ENCODE assay signal across 31 mouse cellular contexts in the genomic region with DNA sequence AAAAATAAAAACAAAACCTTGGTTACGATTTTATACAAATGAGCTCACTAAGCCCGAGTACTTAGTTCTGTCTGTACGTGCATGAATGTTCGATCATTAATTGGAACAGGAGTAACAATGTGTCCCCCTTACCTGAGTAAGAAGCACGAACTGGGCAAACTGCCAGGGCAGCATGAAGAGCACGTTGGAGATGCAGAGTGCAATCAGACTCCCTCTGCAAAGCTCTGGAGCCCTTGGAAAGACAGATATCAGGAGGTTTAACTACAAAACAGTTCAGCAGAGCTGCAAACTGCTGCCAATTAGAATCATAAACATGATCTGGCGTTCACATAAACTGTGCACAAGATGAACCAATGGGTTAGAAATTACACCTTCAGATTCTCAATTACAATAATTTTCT. TPM values are rescaled to one million over a fixed set of nuclear protein-coding genes. Genes with fewer than 3 reads are reported as not detected.
DNase-seq lines count a peak whose midpoint lies in the region; ATAC-seq and TF ChIP-seq lines count a peak whose summit lies in the region.
"Had no signal": no experiment of that assay in that cellular context is flagged by ENCODE, and none has a peak within 500 bp of the region (broad histone marks: within the 10 kb centered on the region; RNA-seq: fewer than 3 reads in every experiment).

No protein-coding gene starts in this region.

- WGBS in forebrain, embryonic 15.5 days, result 53% methylated on average over 7 of the region's 7 CpGs
- WGBS in forebrain, embryonic 10.5 days, result 93% methylated on average over 7 of the region's 7 CpGs
- WGBS in lung, embryonic 14.5 days, result 76% methylated on average over 7 of the region's 7 CpGs

- H3K4me1 ChIP-seq in forebrain, embryonic 15.5 days, result peaks cover 8% of the 10 kb centered on the region
- no peaks in the 10 kb centered on the region for H3K4me1 ChIP-seq in forebrain, embryonic 10.5 days
- no peaks in the 10 kb centered on the region for H3K4me1 ChIP-seq in lung, embryonic 14.5 days (ENCODE audit: insufficient read depth)
- H3K4me1 ChIP-seq: liver, embryonic 15.5 days; lung, embryonic 15.5 days; neural tube, embryonic 12.5 days had no signal

- no peak overlapping the region for H3K9ac ChIP-seq in forebrain, embryonic 15.5 days (replicated peaks)
- H3K9ac ChIP-seq in lung, embryonic 14.5 days, result no peak overlapping the region
- H3K9ac ChIP-seq: hindbrain, embryonic 13.5 days; limb, embryonic 12.5 days; liver, embryonic 15.5 days; lung, embryonic 15.5 days; neural tube, embryonic 12.5 days had no signal

- H3K27me3 ChIP-seq in forebrain, embryonic 15.5 days, result no peaks in the 10 kb centered on the region
- H3K27me3 ChIP-seq in forebrain, embryonic 10.5 days (ENCODE audit: poor library complexity, severe bottlenecking), result no peaks in the 10 kb centered on the region
- no peaks in the 10 kb centered on the region for H3K27me3 ChIP-seq in lung, embryonic 14.5 days (ENCODE audit: insufficient read depth, low read length)
- H3K27me3 ChIP-seq: hindbrain, embryonic 13.5 days; limb, embryonic 12.5 days; liver, embryonic 15.5 days; lung, embryonic 15.5 days; megakaryocyte, embryonic 14.5 days; neural tube, embryonic 12.5 days had no signal

- H3K4me3 ChIP-seq in forebrain, embryonic 15.5 days, result no peak overlapping the region
- no peak overlapping the region for H3K4me3 ChIP-seq in forebrain, embryonic 10.5 days
- H3K4me3 ChIP-seq in lung, embryonic 14.5 days (ENCODE audit: low read depth, low read length), result no peak overlapping the region
- H3K4me3 ChIP-seq: gastrocnemius, adult 2 months; hindbrain, embryonic 13.5 days; limb, embryonic 12.5 days; liver, embryonic 15.5 days; lung, embryonic 15.5 days; myocyte; neural tube, embryonic 12.5 days had no signal

- no peak for TF ChIP-seq CTCF in lung, embryonic 14.5 days (IDR thresholded peaks at IDR 0.05; ENCODE audit: low read depth)
- no peak for TF ChIP-seq CTCF in brain, embryonic 14.5 days (IDR thresholded peaks at IDR 0.05; ENCODE audit: borderline replicate concordance, extremely low read depth, insufficient read depth, insufficient read length)

- no peak for DNase-seq in forebrain, embryonic 10.5 days (ENCODE audit: extremely low spot score, low spot score)
- peak; percentile 24 for DNase-seq in lung, embryonic 14.5 days
- DNase-seq in lung, postnatal 10 days, result no peak
- DNase-seq in brain, adult 2 months (ENCODE audit: low read depth, low spot score), result peak; percentile 31
- DNase-seq in brain, embryonic 14.5 days (ENCODE audit: low read depth), result peak; percentile 53
- DNase-seq in lung, postnatal 36 days, result no peak
- DNase-seq: adrenal gland, postnatal 36 days; B cell, adult 2 months; cerebellum, adult 9-11 months; gastrocnemius, adult 2 months; gastrocnemius, postnatal 36 days; heart, adult 18-20 months; heart, postnatal 36 days; kidney, adult 9 months; kidney, postnatal 10 days; layer of hippocampus, adult 9-11 months; lung, postnatal 4 days; right cerebral cortex, adult 18-20 months; thymus, adult 18-20 months; thymus, postnatal 25 days had no signal

- H3K36me3 ChIP-seq in forebrain, embryonic 15.5 days, result no peaks in the 10 kb centered on the region
- peaks cover 25% of the 10 kb centered on the region for H3K36me3 ChIP-seq in forebrain, embryonic 10.5 days (replicated peaks)
- H3K36me3 ChIP-seq in lung, embryonic 14.5 days (ENCODE audit: insufficient read depth), result peaks cover 6% of the 10 kb centered on the region; the same call in 1 of the 2 replicates
- H3K36me3 ChIP-seq: hindbrain, embryonic 13.5 days; lung, embryonic 15.5 days; neural tube, embryonic 12.5 days had no signal

- no peaks in the 10 kb centered on the region for H3K9me3 ChIP-seq in forebrain, embryonic 15.5 days
- H3K9me3 ChIP-seq in forebrain, embryonic 10.5 days, result no peaks in the 10 kb centered on the region
- no peaks in the 10 kb centered on the region for H3K9me3 ChIP-seq in lung, embryonic 14.5 days (ENCODE audit: low read depth, low read length)
- H3K9me3 ChIP-seq: hindbrain, embryonic 13.5 days; limb, embryonic 12.5 days; liver, embryonic 15.5 days; lung, embryonic 15.5 days; megakaryocyte, embryonic 14.5 days; neural tube, embryonic 12.5 days had no signal

- H3K27ac ChIP-seq in forebrain, embryonic 15.5 days (replicated peaks), result peak overlapping the region; percentile 43; the same call in 1 of the 2 replicates
- no peak overlapping the region for H3K27ac ChIP-seq in forebrain, embryonic 10.5 days
- no peak overlapping the region for H3K27ac ChIP-seq in lung, embryonic 14.5 days (ENCODE audit: low read depth)
- H3K27ac ChIP-seq: gastrocnemius, adult 2 months; hindbrain, embryonic 13.5 days; limb, embryonic 12.5 days; liver, embryonic 15.5 days; lung, embryonic 15.5 days; neural tube, embryonic 12.5 days had no signal

- no peak overlapping the region for H3K4me2 ChIP-seq in forebrain, embryonic 15.5 days (replicated peaks)
- no peak overlapping the region for H3K4me2 ChIP-seq in lung, embryonic 14.5 days
- H3K4me2 ChIP-seq: heart, embryonic 11.5 days; hindbrain, embryonic 13.5 days; limb, embryonic 12.5 days; liver, embryonic 15.5 days; lung, embryonic 15.5 days; neural tube, embryonic 12.5 days had no signal

- no peak; the same call in 1 of the 2 replicates for ATAC-seq in forebrain, embryonic 15.5 days (replicated peaks)
- ATAC-seq in lung, embryonic 14.5 days (ENCODE audit: insufficient read depth), result no peak
- ATAC-seq: intestine, postnatal 0 days; midbrain, embryonic 16.5 days had no signal

- no peak for TF ChIP-seq POLR2A in brain, embryonic 14.5 days (IDR thresholded peaks at IDR 0.05; ENCODE audit: borderline replicate concordance, extremely low read depth, insufficient read depth, insufficient read length, poor library complexity, severe bottlenecking)

RNA-seq across cellular contexts. Expression of a gene that starts 52.4 kb away (rescaled TPM):
- polyA plus RNA-seq in forebrain, embryonic 15.5 days (2015; fragmentation: Nextera tagmentation; extraction: Ambion mirVana), result 34.7 and 52.8 TPM in 2 replicates
- 9.7 and 10.0 TPM in 2 replicates for polyA plus RNA-seq in forebrain, embryonic 10.5 days (2016; fragmentation: Nextera tagmentation; extraction: Ambion mirVana)
- 28.3 and 31.7 TPM in 2 replicates for polyA plus RNA-seq in lung, embryonic 14.5 days (2014; fragmentation: Nextera tagmentation; extraction: Ambion mirVana)
- 44.5 and 76.3 TPM in 2 replicates for polyA plus RNA-seq in brain, embryonic 14.5 days (2012; rRNA removed)

Comparison
In these comparisons a context has a peak if more than half of its experiments do, and no peak if none do; other contexts are left out.
1. DNase-seq: peak in lung, embryonic 14.5 days (single experiment), brain, adult 2 months (single experiment) and brain, embryonic 14.5 days (single experiment); none in forebrain, embryonic 10.5 days (single experiment), lung, postnatal 10 days (single experiment) and lung, postnatal 36 days (single experiment).